Mouse (Mus musculus) gastrocnemius, postnatal 10 days (tissue): Measurements from ENCODE around the gene Gm17416. TPM values are rescaled to one million over a fixed set of nuclear protein-coding genes. Genes with fewer than 3 reads are reported as not detected.

Experiments used
- DNase-seq: peaks from one replicate; pipeline ENCODE4 v3.0.0; 2021; ENCODE audit warnings: mixed read lengths
- long read RNA-seq, 2 experiments: library from polyadenylated mRNA; stranded (forward); transcript quantifications; one replicate each; pipeline ENCODE4 v2.0.0; 2021
- total RNA-seq, 2 experiments: library from RNA; stranded (reverse); gene quantifications; 2 replicates each; pipeline ENCODE4 v1.2.3; 2021

Gm17416 gene
- total RNA-seq, result not detected
- long read RNA-seq, experiment 1, result 0 reads
- long read RNA-seq, experiment 2, result 0 reads

- DNase-seq, result no peak
These were observed at the start of gene Gm17416 for GRCm38 (mm10) chr2:152569038-152569437. Gene Gm17416, plus strand, starts transcription at chr2:152569338.

GRCm38 (mm10) chr2:152539944-152540710, 29.0 kb upstream of the Gm17416 start, which contains the start of gene Defb29:
Gene Defb29, minus strand, starts transcription at chr2:152540098.
- DNase-seq, result no peak

- no peak for DNase-seq
These were observed 27.2 kb upstream of the Gm17416 start for GRCm38 (mm10) chr2:152541979-152542378.

GRCm38 (mm10) chr2:152542897-152543296, 26.2 kb upstream of the Gm17416 start:
- no peak for DNase-seq

GRCm38 (mm10) chr2:152543478-152543877, 25.7 kb upstream of the Gm17416 start:
- no peak for DNase-seq

- DNase-seq, result peak; percentile 9
These were observed 24.4 kb upstream of the Gm17416 start for GRCm38 (mm10) chr2:152544691-152545090.

GRCm38 (mm10) chr2:152548124-152548523, 21.0 kb upstream of the Gm17416 start:
- DNase-seq, result no peak

GRCm38 (mm10) chr2:152553774-152554423, 15.2 kb upstream of the Gm17416 start:
- DNase-seq, result peak; percentile 69

- DNase-seq, result no peak
These were observed 12.5 kb upstream of the Gm17416 start for GRCm38 (mm10) chr2:152556655-152557054.

- no peak for DNase-seq
These were observed 743 bp downstream of the Gm17416 start for GRCm38 (mm10) chr2:152569881-152570280.

GRCm38 (mm10) chr2:152570313-152570712, 1.2 kb downstream of the Gm17416 start:
- DNase-seq, result no peak

GRCm38 (mm10) chr2:152572114-152572794, 3.1 kb downstream of the Gm17416 start, which contains the start of gene Defb21:
Gene Defb21, plus strand, starts transcription at chr2:152572744.
- peak; percentile 29 for DNase-seq

GRCm38 (mm10) chr2:152573484-152573883, 4.3 kb downstream of the Gm17416 start:
- no peak for DNase-seq

GRCm38 (mm10) chr2:152580107-152580506, 11.0 kb downstream of the Gm17416 start, which contains the start of gene Defb19:
Gene Defb19, minus strand, starts transcription at chr2:152580312.
- no peak for DNase-seq

- DNase-seq, result no peak
These were observed 11.5 kb downstream of the Gm17416 start for GRCm38 (mm10) chr2:152580612-152581011.

GRCm38 (mm10) chr2:152586926-152587560, 17.9 kb downstream of the Gm17416 start:
- DNase-seq, result no peak

GRCm38 (mm10) chr2:152588450-152588849, 19.3 kb downstream of the Gm17416 start:
- DNase-seq, result no peak

- no peak for DNase-seq
These were observed 19.9 kb downstream of the Gm17416 start for GRCm38 (mm10) chr2:152589021-152589420.

GRCm38 (mm10) chr2:152599299-152599698, 30.2 kb downstream of the Gm17416 start, which contains the start of gene Defb45:
Gene Defb45, minus strand, starts transcription at chr2:152599399.
- DNase-seq, result no peak

GRCm38 (mm10) chr2:152600076-152600475, 30.9 kb downstream of the Gm17416 start:
- no peak for DNase-seq

GRCm38 (mm10) chr2:152601275-152601960, 32.3 kb downstream of the Gm17416 start:
- no peak for DNase-seq
